Mouse (Mus musculus) kidney, adult 10 weeks (tissue): ENCODE data around the gene Insig1. TPM values are rescaled to one million over a fixed set of nuclear protein-coding genes. Genes with fewer than 3 reads are reported as not detected.

Source experiments
- polyA plus RNA-seq: library from polyadenylated mRNA; stranded (reverse); fragments of 350-450 nt; fragmentation: Illumina TruSeq; extraction: RNeasy Lipid Tissue Mini Kit (QIAGEN cat#74804); gene quantifications from one replicate; pipeline ENCODE4 v1.2.3, GENCODE M21; 2014; ENCODE audit warnings: low read depth, low replicate concordance

The Insig1 gene
- polyA plus RNA-seq, result 50.6 TPM

GRCm38 (mm10) chr5:28070828-28071455, at the start of gene Insig1:
Insig1 (plus strand) TSS chr5:28071363.

Other genes with a start within 250 kb of the Insig1 start
- not detected for gene Htr5a, start 229.2 kb upstream of the Insig1 start, polyA plus RNA-seq
- gene En2, start 94.3 kb downstream of the Insig1 start, polyA plus RNA-seq, result not detected
- 0.24 TPM for gene Cnpy1, start 174.4 kb downstream of the Insig1 start, polyA plus RNA-seq
- gene Rbm33, start 245.8 kb downstream of the Insig1 start, polyA plus RNA-seq, result 40.0 TPM